In genomic region chr8:23360061-23360622, GRCm38 (mm10) we compare ENCODE assay signal across 18 mouse cellular contexts.
DNase-seq lines count a peak whose midpoint lies in the region; ATAC-seq lines count a peak whose summit lies in the region.
"Had no signal": no experiment of that assay in that cellular context is flagged by ENCODE, and none has a peak within 500 bp of the region (broad histone marks: within the 10 kb centered on the region; RNA-seq: fewer than 3 reads in every experiment).

No protein-coding gene starts in this region.

- intact Hi-C loops in left cerebral cortex, postnatal 25 days (cut with DNase I), result no loop called here

- H3K9me3 ChIP-seq in hindbrain, embryonic 10.5 days, result peaks cover 17% of the 10 kb centered on the region
- peaks cover 7% of the 10 kb centered on the region for H3K9me3 ChIP-seq in hindbrain, embryonic 12.5 days (replicated peaks)
- peaks cover 11% of the 10 kb centered on the region for H3K9me3 ChIP-seq in forebrain, embryonic 12.5 days
- H3K9me3 ChIP-seq in midbrain, embryonic 16.5 days (replicated peaks; ENCODE audit: control insufficient read depth, low read length, poor library complexity, severe bottlenecking), result peaks cover 4% of the 10 kb centered on the region

- H3K27me3 ChIP-seq in hindbrain, embryonic 10.5 days (ENCODE audit: insufficient read depth, poor library complexity, severe bottlenecking), result no peaks in the 10 kb centered on the region
- no peaks in the 10 kb centered on the region for H3K27me3 ChIP-seq in hindbrain, embryonic 12.5 days
- H3K27me3 ChIP-seq in forebrain, embryonic 12.5 days, result no peaks in the 10 kb centered on the region
- H3K27me3 ChIP-seq in midbrain, embryonic 16.5 days (ENCODE audit: control insufficient read depth, insufficient read depth, low read depth, low read length), result no peaks in the 10 kb centered on the region
- H3K27me3 ChIP-seq: limb, embryonic 12.5 days; liver, embryonic 13.5 days; lung, embryonic 15.5 days; Patski had no signal

- H3K27ac ChIP-seq in hindbrain, embryonic 10.5 days, result peak overlapping the region; percentile 86
- H3K27ac ChIP-seq in hindbrain, embryonic 12.5 days, result no peak overlapping the region
- peak overlapping the region; percentile 90 for H3K27ac ChIP-seq in forebrain, embryonic 12.5 days
- H3K27ac ChIP-seq in midbrain, embryonic 16.5 days (ENCODE audit: low read length), result no peak overlapping the region
- H3K27ac ChIP-seq: liver, embryonic 13.5 days; lung, embryonic 15.5 days; macrophage had no signal

- peaks cover 16% of the 10 kb centered on the region for H3K4me1 ChIP-seq in hindbrain, embryonic 10.5 days (replicated peaks)
- peaks cover 4% of the 10 kb centered on the region for H3K4me1 ChIP-seq in hindbrain, embryonic 12.5 days
- H3K4me1 ChIP-seq in forebrain, embryonic 12.5 days, result peaks cover 9% of the 10 kb centered on the region
- peaks cover 6% of the 10 kb centered on the region; the same call in 1 of the 2 replicates for H3K4me1 ChIP-seq in midbrain, embryonic 16.5 days (ENCODE audit: control insufficient read depth, insufficient read depth, low read length)
- H3K4me1 ChIP-seq: limb, embryonic 12.5 days; liver, embryonic 13.5 days; lung, embryonic 15.5 days had no signal

- ATAC-seq in hindbrain, embryonic 12.5 days (ENCODE audit: low FRiP score), result no peak
- no peak for ATAC-seq in forebrain, embryonic 12.5 days (ENCODE audit: low FRiP score)
- 0 out of 2 replicates have a peak, but pooled peaks have one; percentile 54 for ATAC-seq in midbrain, embryonic 16.5 days
- ATAC-seq: Patski had no signal

- no peak for DNase-seq in hindbrain, embryonic 10.5 days (ENCODE audit: low spot score)
- DNase-seq in embryo, embryonic 10 days (ENCODE audit: low spot score), result peak; percentile 36
- no peak for DNase-seq in right cerebral cortex, postnatal 10 days (ENCODE audit: low spot score in 2 of 2)
- no peak for DNase-seq in left cerebral cortex, postnatal 25 days (ENCODE audit: low spot score in 2 of 2)
- DNase-seq: adrenal gland, postnatal 36 days; cerebellum, adult 9-10 months; gastrocnemius, postnatal 36 days; kidney, adult 18-20 months; kidney, postnatal 25 days; liver, embryonic 13.5 days; thymus, adult 18-20 months had no signal

- 39% methylated on average over 12 of the region's 12 CpGs for WGBS in hindbrain, embryonic 10.5 days
- WGBS in hindbrain, embryonic 12.5 days, result 36% methylated on average over 12 of the region's 12 CpGs
- WGBS in forebrain, embryonic 12.5 days, result 23% methylated on average over 12 of the region's 12 CpGs
- 35% methylated on average over 12 of the region's 12 CpGs for WGBS in midbrain, embryonic 16.5 days

- H3K36me3 ChIP-seq in hindbrain, embryonic 10.5 days, result no peaks in the 10 kb centered on the region
- H3K36me3 ChIP-seq in hindbrain, embryonic 12.5 days, result no peaks in the 10 kb centered on the region
- no peaks in the 10 kb centered on the region for H3K36me3 ChIP-seq in forebrain, embryonic 12.5 days (replicated peaks)
- no peaks in the 10 kb centered on the region for H3K36me3 ChIP-seq in midbrain, embryonic 16.5 days (ENCODE audit: control insufficient read depth, insufficient read depth, low read length)
- H3K36me3 ChIP-seq: limb, embryonic 12.5 days; liver, embryonic 13.5 days; lung, embryonic 15.5 days had no signal

- H3K9ac ChIP-seq in hindbrain, embryonic 12.5 days, result no peak overlapping the region
- no peak overlapping the region for H3K9ac ChIP-seq in forebrain, embryonic 12.5 days
- H3K9ac ChIP-seq in midbrain, embryonic 16.5 days (ENCODE audit: low read depth, low read length), result no peak overlapping the region
- H3K9ac ChIP-seq: liver, embryonic 13.5 days; lung, embryonic 15.5 days had no signal

- H3K4me2 ChIP-seq in hindbrain, embryonic 12.5 days (replicated peaks), result no peak overlapping the region
- H3K4me2 ChIP-seq in forebrain, embryonic 12.5 days, result no peak overlapping the region
- H3K4me2 ChIP-seq in midbrain, embryonic 16.5 days (ENCODE audit: low read length), result no peak overlapping the region
- H3K4me2 ChIP-seq: limb, embryonic 12.5 days; liver, embryonic 13.5 days; lung, embryonic 15.5 days had no signal

- H3K4me3 ChIP-seq in hindbrain, embryonic 10.5 days, result no peak overlapping the region
- H3K4me3 ChIP-seq in hindbrain, embryonic 12.5 days, result no peak overlapping the region
- no peak overlapping the region for H3K4me3 ChIP-seq in forebrain, embryonic 12.5 days (replicated peaks)
- no peak overlapping the region for H3K4me3 ChIP-seq in midbrain, embryonic 16.5 days (ENCODE audit: low read depth, low read length)
- H3K4me3 ChIP-seq: limb, embryonic 12.5 days; liver, embryonic 13.5 days; lung, embryonic 15.5 days had no signal

Comparison
In these comparisons a context has a peak if more than half of its experiments do, and no peak if none do; other contexts are left out.
1. H3K27ac ChIP-seq: peak in hindbrain, embryonic 10.5 days (single experiment) and forebrain, embryonic 12.5 days (single experiment); none in hindbrain, embryonic 12.5 days (single experiment) and midbrain, embryonic 16.5 days (single experiment).